Mouse (Mus musculus) olfactory bulb, adult 2 months (tissue): ENCODE results near the gene Adh4.

Experiments used
- CTCF ChIP-seq: fragments of 200-500 bp; IDR thresholded peaks from 2 replicates; pipeline ENCODE4 v1.5.1; 2012; ENCODE audit warnings: low read depth, mild to moderate bottlenecking, low read length, moderate library complexity; ENCODE audit not compliant: insufficient read depth
- POLR2A ChIP-seq: fragments of 200-500 bp; IDR thresholded peaks from 2 replicates; pipeline ENCODE4 v1.6.1; 2012; ENCODE audit warnings: mild to moderate bottlenecking, low read depth, low read length, moderate library complexity; ENCODE audit not compliant: insufficient read depth

DNA sequence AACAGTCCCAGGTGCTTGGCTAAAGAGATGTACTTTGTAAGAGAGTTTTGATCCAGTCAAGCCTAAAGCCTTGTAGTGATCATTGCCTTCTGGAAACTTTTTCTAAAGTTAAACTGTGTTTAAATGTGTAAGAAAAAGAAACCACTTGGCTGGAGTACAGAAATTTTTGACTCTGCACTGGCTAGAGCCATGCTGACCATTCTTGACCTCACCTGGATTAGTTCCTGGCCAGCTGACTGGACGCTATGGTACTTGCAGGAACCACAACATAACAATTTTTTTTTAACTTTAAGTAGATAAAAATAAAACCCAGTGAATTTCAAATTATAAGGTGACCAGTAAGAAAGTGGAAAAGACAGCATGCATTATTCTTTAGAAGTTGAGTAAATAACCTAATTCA, 45.7 kb upstream of the Adh4 start:
- TF ChIP-seq CTCF (no peak), POLR2A (no peak)
